Mouse (Mus musculus) liver, adult 2 months (tissue): ENCODE measurements at regions not wholly inside any gene's neighbourhood (a gene's known extent, or its start where the extent isn't known, plus 50 kb on each side); places are given as distances from the start of the nearest gene placed in this dataset.

ENCODE experiments used
- CTCF ChIP-seq: fragments of 200-500 bp; IDR thresholded peaks from 2 replicates; pipeline ENCODE4 v1.5.1; 2011; ENCODE audit warnings: low read depth, low read length, control low read depth
- POLR2A ChIP-seq: fragments of 200-500 bp; IDR thresholded peaks from 2 replicates; pipeline ENCODE4 v1.6.1; 2011; ENCODE audit warnings: low read length, control low read depth; ENCODE audit not compliant: insufficient read depth; ENCODE audit errors: extremely low read depth

DNA sequence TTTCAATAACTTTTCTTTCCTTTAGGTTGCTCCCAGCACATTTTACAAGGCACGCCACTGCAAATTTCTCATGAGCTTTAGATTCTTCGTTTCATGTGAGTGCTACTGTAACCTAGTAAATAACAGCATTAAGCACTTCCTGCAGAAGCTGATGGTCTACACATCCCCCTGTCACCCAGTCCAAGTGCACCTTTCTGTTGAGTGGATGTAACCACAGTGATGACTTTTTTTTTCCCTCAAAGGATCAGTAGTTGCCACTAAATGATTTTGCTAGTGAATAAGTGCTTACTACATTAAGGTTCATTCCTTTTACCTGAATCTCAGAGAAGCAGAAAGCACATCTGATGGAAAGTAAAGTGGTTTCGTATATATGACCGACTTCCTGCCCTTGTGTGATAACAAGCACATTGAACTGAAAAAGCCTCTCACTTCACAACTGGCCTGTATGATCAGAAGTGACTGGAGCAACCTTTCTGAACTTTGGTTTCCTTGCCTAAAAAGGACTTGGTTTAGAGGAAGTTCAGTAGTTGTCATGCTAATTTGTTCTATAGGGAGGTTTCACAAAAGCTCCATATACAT is 453.0 kb upstream of the Klf6 start:
- TF ChIP-seq CTCF (no peak), POLR2A (no peak)
